Mouse (Mus musculus): ENCODE results near the gene Ccdc152. TPM values are rescaled to one million over a fixed set of nuclear protein-coding genes. Genes with fewer than 3 reads are reported as not detected.

The Ccdc152 gene
- polyA plus RNA-seq (2015; fragmentation: Nextera tagmentation; extraction: Ambion mirVana): 0.13 TPM in 1 of 2 replicates, not detected in the other

DNA sequence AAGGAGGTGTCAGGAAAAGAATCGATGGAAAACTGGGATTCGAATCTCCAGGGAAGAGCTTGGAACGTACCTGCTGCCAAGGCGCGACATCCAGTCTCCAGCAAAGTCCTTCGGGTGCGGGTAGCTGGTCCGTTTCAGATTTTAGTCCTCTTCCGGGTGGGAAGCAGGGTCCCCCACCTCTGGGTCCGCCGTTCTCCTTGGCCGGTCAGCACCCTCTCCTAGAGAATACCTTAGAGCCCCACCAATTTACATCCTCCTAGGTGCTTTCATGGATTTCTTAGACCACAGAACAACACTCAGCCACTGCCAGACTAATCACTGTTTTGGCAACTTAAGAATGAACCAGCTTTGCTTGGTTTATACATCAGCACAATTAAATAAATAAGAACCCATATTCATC, at the start of gene Ccdc152:
Ccdc152 (minus strand) TSS at position 101 of the 400 bp plus-strand sequence.
- H3K9ac ChIP-seq: no peak within 1 kb of the TSS
- H3K4me1 ChIP-seq (replicated peaks): no peaks in the 10 kb centered on the region
- WGBS: 89% methylated on average over 12 of the region's 12 CpGs
- H3K36me3 ChIP-seq: no peaks in the 10 kb centered on the region
- no peaks in the 10 kb centered on the region for H3K9me3 ChIP-seq
- no peak within 1 kb of the TSS for H3K4me2 ChIP-seq
- H3K27me3 ChIP-seq: no peaks in the 10 kb centered on the region
- no peak for ATAC-seq (ENCODE audit: low FRiP score)
- H3K4me3 ChIP-seq: no peak within 1 kb of the TSS
- no peak within 1 kb of the TSS for H3K27ac ChIP-seq

DNA sequence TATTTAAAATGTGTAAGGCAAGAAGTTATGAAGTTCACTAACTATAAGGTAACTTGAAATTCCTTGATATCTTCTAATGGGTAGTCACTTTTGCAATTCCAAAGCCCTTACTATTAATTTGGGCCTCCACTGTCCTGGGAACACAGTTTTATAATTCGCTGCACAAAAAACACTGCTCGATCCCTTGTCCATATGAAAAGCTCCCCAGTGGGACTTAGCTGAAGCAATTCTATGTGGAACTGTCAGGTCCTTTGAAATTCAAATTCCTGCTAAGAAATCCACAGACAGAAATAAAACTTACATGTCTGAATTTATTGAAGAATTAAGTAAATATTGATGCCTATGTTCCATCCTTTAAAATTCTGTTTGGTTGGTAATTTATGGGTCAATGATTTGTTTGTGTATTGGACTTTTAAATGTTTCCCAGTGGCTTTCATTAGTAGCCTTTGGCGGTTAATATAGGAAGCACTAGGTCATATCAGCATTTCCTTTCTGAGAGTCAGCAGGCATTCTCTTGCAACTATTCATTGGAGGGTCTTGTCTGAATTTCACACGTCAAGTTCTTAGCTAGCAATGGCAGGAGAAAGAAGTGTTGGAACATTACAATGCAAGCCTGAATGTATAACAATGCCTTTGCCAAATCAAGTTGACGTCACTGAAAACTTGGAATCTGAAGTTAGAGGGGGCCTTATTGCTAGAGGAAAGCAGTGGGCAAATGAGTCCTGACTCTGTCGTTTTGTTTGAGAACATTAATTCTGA, 46.2 kb upstream of the Ccdc152 start:
- no peak for ATAC-seq (ENCODE audit: low FRiP score)
- H3K27me3 ChIP-seq: no peaks in the 10 kb centered on the region
- no peak overlapping the region for H3K9ac ChIP-seq
- no peak overlapping the region for H3K4me2 ChIP-seq
- no peak overlapping the region for H3K27ac ChIP-seq
- no peaks in the 10 kb centered on the region for H3K4me1 ChIP-seq (replicated peaks)
- no peak overlapping the region for H3K4me3 ChIP-seq
- H3K36me3 ChIP-seq: no peaks in the 10 kb centered on the region
- no peaks in the 10 kb centered on the region for H3K9me3 ChIP-seq
- WGBS: 34% methylated on average over 6 of the region's 6 CpGs

DNA sequence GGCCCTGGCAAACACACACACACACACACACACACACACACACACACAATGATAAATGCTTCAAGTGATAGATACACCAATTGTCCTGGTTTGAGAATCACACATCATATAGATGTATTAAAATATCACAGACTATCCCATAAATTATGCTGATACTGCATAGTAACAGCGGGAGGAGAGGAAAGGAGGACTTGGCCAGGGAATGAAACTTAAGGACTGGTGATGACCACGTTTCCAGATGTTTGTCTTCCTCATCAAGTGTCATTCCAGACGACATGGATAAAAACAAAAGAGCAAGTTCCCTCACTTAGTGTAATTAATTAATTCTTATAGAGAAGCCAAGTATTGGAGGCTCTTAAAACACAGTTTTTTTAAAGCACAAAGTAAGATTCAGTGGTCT, 43.4 kb upstream of the Ccdc152 start:
- Histone ChIP-seq H3K27ac (no peak overlapping the region), H3K9ac (no peak overlapping the region), H3K4me3 (no peak overlapping the region), H3K36me3 (no peaks in the 10 kb centered on the region), H3K27me3 (no peaks in the 10 kb centered on the region), H3K4me1 (replicated peaks) (no peaks in the 10 kb centered on the region), H3K9me3 (no peaks in the 10 kb centered on the region), H3K4me2 (no peak overlapping the region)
- 81% methylated on average over 3 of the region's 3 CpGs for WGBS
- ATAC-seq (ENCODE audit: low FRiP score): no peak

DNA sequence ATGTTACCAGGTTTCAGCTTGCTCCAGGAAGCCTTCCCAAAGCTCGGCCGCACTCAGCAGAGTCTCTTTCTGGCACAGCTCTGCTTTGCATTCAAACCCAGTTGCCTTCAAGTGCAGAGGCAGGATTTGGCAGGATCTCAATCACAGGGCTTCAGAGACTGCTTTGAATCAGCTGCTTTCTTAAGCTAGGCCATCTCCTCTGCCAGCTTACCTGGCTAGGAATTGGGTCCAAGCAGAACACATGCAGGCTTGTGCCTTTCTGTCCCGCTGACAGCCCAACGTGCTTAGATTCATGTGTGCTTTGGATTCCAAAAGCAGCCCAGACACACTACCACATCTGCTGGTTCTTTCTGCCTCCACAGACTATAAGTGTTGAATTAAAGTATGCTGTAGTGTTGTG, 41.2 kb upstream of the Ccdc152 start:
- Histone ChIP-seq H3K36me3 (no peaks in the 10 kb centered on the region), H3K9me3 (no peaks in the 10 kb centered on the region), H3K4me2 (no peak overlapping the region), H3K4me3 (no peak overlapping the region), H3K9ac (no peak overlapping the region), H3K27me3 (no peaks in the 10 kb centered on the region), H3K4me1 (replicated peaks) (no peaks in the 10 kb centered on the region), H3K27ac (no peak overlapping the region)
- ATAC-seq (ENCODE audit: low FRiP score): no peak
- WGBS: 85% methylated on average over 4 of the region's 4 CpGs

DNA sequence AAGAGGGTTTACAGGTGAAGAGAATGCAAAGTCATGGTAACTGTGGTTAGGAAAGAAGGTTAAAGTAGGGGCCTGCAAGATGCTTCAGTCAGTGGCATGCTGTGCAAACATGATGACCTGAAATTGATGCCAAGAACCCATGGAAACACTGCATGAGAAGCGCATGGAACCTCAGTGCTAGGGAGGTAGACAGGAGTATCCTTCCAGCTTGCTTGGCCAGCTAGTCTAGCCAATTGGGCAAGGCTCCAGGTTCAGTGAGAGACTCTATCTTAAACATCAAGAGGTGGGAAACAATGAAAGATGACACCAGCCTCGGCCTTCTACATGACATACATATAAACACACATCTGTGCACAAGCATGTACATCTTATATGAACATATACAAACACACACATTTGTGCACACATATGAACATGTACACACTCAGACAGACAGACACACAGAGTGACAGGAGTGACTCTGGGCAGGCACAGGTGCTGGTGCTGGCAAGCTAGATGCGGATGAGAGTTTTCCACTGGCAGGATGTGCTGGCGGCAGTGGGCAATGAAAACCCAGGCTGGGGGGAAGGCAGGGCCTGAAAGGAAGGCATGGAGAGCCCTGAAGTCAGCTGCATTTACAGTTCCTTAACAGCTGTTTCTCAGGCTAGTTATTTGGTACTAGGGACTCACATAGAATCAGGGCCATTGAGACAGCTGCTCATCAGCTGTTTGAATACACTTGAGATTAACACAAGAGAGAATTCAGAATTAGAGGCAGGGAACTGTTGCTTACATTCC, 38.7 kb upstream of the Ccdc152 start:
- Histone ChIP-seq H3K4me2 (no peak overlapping the region), H3K4me1 (replicated peaks) (no peaks in the 10 kb centered on the region), H3K36me3 (0 out of 2 replicates have a peak, but pooled peaks cover 3% of the 10 kb centered on the region), H3K4me3 (no peak overlapping the region), H3K27ac (no peak overlapping the region), H3K9me3 (peaks cover 3% of the 10 kb centered on the region; the same call in 1 of the 2 replicates), H3K9ac (no peak overlapping the region), H3K27me3 (no peaks in the 10 kb centered on the region)
- no peak for ATAC-seq (ENCODE audit: low FRiP score)
- 93% methylated on average over 4 of the region's 4 CpGs for WGBS

DNA sequence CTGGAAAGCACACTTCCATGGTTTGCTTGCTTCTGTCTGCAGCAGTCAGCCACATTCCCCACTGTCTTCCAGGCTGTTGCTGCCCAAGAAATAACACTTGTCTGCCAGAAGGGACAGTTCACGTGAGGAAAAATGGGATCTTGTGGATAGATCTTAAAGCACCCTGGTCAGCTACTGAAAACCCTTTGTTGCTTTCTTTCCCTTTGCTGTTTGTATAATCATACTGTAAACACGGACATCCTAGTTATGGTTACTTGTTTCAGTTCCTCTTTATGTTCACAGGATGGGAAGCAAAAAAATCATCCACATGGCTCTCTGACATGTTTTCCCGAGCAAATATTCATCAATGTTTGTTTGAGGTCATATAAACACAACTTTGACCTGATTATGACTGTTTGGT, 36.5 kb upstream of the Ccdc152 start:
- Histone ChIP-seq H3K36me3 (0 out of 2 replicates have a peak, but pooled peaks cover 3% of the 10 kb centered on the region), H3K4me3 (no peak overlapping the region), H3K4me2 (no peak overlapping the region), H3K27me3 (no peaks in the 10 kb centered on the region), H3K27ac (no peak overlapping the region), H3K4me1 (replicated peaks) (no peaks in the 10 kb centered on the region), H3K9ac (no peak overlapping the region), H3K9me3 (peaks cover 3% of the 10 kb centered on the region; the same call in 1 of the 2 replicates)
- ATAC-seq (ENCODE audit: low FRiP score): no peak
- 88% methylated on average over 3 of the region's 3 CpGs for WGBS

DNA sequence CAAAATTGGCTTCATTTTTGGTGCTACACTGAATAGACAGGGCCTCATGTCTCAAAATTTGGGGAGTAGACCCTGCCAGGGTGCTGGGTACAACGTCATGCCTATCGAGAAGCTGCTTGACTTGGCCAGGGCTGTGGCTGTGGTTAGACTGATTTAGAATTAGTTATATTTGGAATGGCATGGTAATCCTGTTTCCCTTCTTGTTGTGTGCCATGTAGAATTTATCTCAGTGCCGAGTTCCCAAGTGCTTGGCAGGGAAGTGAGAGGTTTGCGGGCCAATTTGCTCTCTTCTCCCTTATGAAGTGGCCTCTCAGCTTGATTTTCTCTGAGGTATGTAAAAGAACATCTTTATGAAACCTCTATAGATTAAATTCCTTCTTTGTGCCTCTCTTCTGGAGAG, 29.2 kb upstream of the Ccdc152 start:
- H3K4me3 ChIP-seq: no peak overlapping the region
- no peaks in the 10 kb centered on the region for H3K4me1 ChIP-seq (replicated peaks)
- ATAC-seq (ENCODE audit: low FRiP score): no peak
- no peak overlapping the region for H3K9ac ChIP-seq
- H3K36me3 ChIP-seq: 0 out of 2 replicates have a peak, but pooled peaks cover 3% of the 10 kb centered on the region
- no peak overlapping the region for H3K4me2 ChIP-seq
- no peak overlapping the region for H3K27ac ChIP-seq
- H3K9me3 ChIP-seq: peaks cover 3% of the 10 kb centered on the region; the same call in 1 of the 2 replicates
- WGBS: 94% methylated on average over 4 of the region's 4 CpGs
- H3K27me3 ChIP-seq: no peaks in the 10 kb centered on the region

DNA sequence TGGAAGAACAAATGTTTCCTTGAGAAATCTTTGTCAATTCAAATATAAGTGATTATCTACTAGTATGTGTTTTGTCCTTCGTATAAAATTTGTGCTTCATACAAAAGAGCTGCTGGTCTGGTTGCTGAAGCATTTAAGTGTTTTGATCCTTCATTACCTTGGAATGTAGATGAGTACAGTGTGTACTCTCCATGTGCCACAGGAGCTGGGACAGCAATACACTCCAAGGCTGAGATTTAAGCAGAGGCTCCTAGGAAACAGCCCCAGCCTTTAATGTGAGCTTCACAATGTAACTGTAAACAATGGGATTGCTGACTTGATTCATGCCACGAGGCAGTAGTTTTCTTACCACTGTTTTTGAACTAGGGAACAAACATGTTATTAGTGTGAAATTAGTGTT, 28.5 kb upstream of the Ccdc152 start:
- no peaks in the 10 kb centered on the region for H3K9me3 ChIP-seq
- H3K36me3 ChIP-seq: no peaks in the 10 kb centered on the region
- no peaks in the 10 kb centered on the region for H3K27me3 ChIP-seq
- H3K4me3 ChIP-seq: no peak overlapping the region
- no peaks in the 10 kb centered on the region for H3K4me1 ChIP-seq (replicated peaks)
- 72% methylated on average over 2 of the region's 2 CpGs for WGBS
- no peak overlapping the region for H3K4me2 ChIP-seq
- no peak overlapping the region for H3K27ac ChIP-seq
- ATAC-seq (ENCODE audit: low FRiP score): no peak
- no peak overlapping the region for H3K9ac ChIP-seq

DNA sequence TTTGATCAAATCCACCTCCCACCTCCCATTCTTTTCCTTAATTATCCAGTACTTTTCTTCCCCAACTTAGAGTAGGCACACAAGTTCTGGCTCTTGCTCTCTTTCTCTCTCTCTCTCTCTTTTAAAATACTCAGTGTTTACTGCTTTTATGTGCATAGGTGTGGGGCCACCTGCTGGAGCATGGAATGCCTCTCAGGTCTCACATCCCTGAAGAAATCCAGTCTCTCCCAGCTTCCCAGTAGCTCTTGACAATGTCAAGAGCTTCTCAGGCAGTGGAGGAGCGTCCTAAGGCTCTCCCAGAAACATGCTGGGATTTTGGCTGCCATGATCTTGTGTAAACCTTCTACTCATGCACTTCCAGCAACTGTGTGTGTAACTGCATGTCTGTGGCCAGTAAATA, 27.0 kb upstream of the Ccdc152 start:
- H3K9ac ChIP-seq: no peak overlapping the region
- H3K27me3 ChIP-seq: no peaks in the 10 kb centered on the region
- H3K27ac ChIP-seq: no peak overlapping the region
- H3K4me1 ChIP-seq (replicated peaks): no peaks in the 10 kb centered on the region
- H3K4me2 ChIP-seq: no peak overlapping the region
- no peak for ATAC-seq (ENCODE audit: low FRiP score)
- no peaks in the 10 kb centered on the region for H3K9me3 ChIP-seq
- H3K4me3 ChIP-seq: no peak overlapping the region
- 83% methylated on average over 1 of the region's 1 CpGs for WGBS
- H3K36me3 ChIP-seq: no peaks in the 10 kb centered on the region

DNA sequence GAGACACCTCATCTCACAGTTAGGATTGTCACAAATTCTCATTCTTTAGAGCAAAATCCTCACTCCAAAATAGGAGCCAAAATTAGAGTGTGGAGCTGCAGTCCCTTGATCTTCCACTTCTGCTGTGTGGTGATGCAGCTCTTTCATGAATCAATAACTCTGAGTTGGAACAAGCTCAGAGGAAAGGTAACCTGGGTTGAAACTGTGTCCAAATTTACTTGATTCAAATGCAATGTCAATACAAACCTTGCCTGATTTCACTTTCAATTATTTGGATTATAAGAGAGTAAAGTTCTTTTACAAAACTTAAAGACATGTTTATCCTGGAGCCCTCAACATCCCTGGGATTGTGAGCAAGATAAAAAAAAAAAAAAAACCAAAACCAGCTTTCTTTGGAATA, 19.7 kb upstream of the Ccdc152 start:
- H3K27me3 ChIP-seq: no peaks in the 10 kb centered on the region
- no peak overlapping the region for H3K27ac ChIP-seq
- H3K36me3 ChIP-seq: no peaks in the 10 kb centered on the region
- no peaks in the 10 kb centered on the region for H3K9me3 ChIP-seq
- no peaks in the 10 kb centered on the region for H3K4me1 ChIP-seq (replicated peaks)
- H3K4me2 ChIP-seq: no peak overlapping the region
- H3K9ac ChIP-seq: no peak overlapping the region
- no peak for ATAC-seq (ENCODE audit: low FRiP score)
- no peak overlapping the region for H3K4me3 ChIP-seq

DNA sequence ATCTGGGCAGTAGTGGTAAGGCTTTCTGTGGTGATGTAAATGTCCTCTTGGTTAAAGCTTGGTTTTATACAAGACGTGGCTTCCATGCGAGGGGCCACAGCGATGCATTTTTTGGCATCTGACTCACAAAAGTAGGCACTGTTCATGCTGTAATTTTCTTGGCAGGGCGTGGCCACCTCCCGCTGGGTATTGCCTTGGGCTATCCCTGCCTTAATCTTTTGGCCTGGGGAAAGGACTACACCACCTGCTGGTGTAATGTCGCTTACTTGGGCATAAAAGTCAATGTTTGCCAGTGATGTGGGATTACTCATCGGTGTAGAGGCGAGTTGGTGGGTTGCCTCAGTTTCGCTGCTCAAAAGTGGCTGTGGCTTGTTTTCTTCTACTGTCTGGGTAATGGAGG, 16.6 kb upstream of the Ccdc152 start:
- Histone ChIP-seq H3K27me3 (no peaks in the 10 kb centered on the region), H3K36me3 (no peaks in the 10 kb centered on the region), H3K27ac (no peak overlapping the region), H3K4me1 (replicated peaks) (no peaks in the 10 kb centered on the region), H3K9ac (no peak overlapping the region), H3K4me2 (no peak overlapping the region), H3K4me3 (no peak overlapping the region), H3K9me3 (no peaks in the 10 kb centered on the region)
- ATAC-seq (ENCODE audit: low FRiP score): no peak
- 83% methylated on average over 9 of the region's 9 CpGs for WGBS

DNA sequence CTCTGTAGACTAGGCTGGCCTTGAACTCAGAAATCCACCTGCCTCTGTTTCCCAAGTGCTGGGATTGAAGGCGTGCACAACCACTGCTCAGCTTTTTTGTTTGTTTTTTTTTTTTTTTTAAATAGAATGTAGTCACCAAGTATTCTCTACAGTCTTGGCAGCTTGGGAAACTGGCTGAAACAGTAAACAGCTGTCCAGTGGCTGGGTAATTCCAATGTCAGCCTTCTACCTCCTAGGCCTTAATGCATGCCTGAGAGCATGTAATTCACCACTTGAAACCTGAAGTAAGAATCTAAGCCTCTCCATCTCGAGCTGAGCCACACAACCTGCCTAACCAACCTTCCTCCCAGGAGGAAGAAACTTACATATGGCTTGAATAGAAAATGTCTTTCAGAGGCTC, 13.3 kb upstream of the Ccdc152 start:
- Histone ChIP-seq H3K27ac (no peak overlapping the region), H3K4me3 (no peak overlapping the region), H3K36me3 (no peaks in the 10 kb centered on the region), H3K9me3 (no peaks in the 10 kb centered on the region), H3K9ac (no peak overlapping the region), H3K4me2 (no peak overlapping the region), H3K27me3 (no peaks in the 10 kb centered on the region), H3K4me1 (replicated peaks) (no peaks in the 10 kb centered on the region)
- ATAC-seq (ENCODE audit: low FRiP score): no peak
- WGBS: 73% methylated on average over 2 of the region's 2 CpGs

DNA sequence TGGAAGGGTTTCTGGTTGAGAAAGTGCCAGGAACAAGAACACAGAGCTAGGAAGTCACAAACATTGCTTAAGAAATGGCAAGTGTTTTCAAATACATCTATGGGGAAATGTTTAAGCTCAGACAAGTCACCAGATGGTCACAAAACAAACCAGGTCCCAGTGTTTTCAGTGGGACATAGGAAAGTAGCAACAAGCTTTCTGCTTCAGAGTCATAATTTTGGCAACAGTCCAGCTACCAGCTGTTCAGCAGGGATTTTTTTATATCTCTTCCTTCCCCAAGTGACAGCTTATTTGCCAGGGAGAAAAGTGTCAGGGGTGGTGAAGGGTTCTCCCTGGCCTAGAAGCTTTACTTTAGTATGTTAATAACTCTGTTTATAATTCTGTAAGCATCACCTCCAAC, 9.6 kb upstream of the Ccdc152 start:
- Histone ChIP-seq H3K4me3 (no peak overlapping the region), H3K4me2 (no peak overlapping the region), H3K27ac (no peak overlapping the region), H3K4me1 (replicated peaks) (no peaks in the 10 kb centered on the region), H3K9ac (no peak overlapping the region), H3K27me3 (no peaks in the 10 kb centered on the region), H3K9me3 (no peaks in the 10 kb centered on the region), H3K36me3 (no peaks in the 10 kb centered on the region)
- no peak for ATAC-seq (ENCODE audit: low FRiP score)
